Mouse (Mus musculus) bone marrow, adult 2 months (tissue): Measurements from ENCODE around the gene Gpat2.

Experiments
- CTCF ChIP-seq: fragments of 200-500 bp; IDR thresholded peaks from 2 replicates; pipeline ENCODE4 v1.5.1; 2011; ENCODE audit warnings: low read length, control low read depth; ENCODE audit not compliant: control insufficient read depth, insufficient read depth
- POLR2A ChIP-seq: fragments of 200-500 bp; IDR thresholded peaks from 2 replicates; pipeline ENCODE4 v1.6.1; 2011; ENCODE audit warnings: low read depth, mild to moderate bottlenecking, control low read depth, low read length, borderline replicate concordance; ENCODE audit not compliant: control insufficient read depth

DNA sequence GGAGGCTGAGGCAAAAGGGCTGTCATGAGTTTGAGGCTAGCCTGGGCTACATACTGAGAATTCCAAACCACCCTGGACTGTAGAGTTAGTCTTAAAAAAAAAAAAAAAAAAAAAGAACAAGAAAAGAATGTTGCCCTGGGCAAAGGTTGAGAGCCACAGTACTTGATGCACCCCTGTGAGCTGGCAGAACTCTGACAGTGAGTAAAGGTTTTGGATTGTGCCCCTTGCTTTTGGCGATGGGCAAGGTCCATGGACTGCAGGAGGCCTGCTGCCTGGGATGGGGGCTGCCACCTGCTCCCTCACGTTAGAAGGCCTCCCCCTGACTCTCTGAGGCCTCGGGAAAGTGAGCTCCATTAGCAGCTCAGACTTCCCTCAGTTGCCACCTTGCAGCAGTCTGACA lies 8.3 kb upstream of the Gpat2 start:
- TF ChIP-seq CTCF (no peak), POLR2A (no peak)
